In the genomic region with DNA sequence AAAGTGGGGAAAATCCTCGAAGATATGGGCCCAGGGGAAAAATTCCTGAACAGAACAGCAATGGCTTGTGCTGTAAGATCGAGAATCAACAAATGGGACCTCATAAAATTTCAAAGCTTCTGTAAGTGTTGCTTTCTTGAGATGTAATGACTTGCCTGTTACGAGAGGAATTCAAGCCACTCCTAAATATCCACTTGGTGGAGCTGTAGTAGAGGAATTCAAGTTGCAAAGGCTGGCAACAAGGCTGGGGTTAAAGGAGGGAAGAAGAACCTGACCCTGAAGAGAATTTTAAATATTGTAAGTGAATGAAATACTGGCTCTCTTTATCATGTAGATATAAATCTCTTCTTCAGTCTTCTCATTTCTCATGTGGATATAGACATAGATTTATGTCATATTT, we compare ENCODE assay signal across 23 mouse cellular contexts.
DNase-seq lines count a peak whose midpoint lies in the region; ATAC-seq and TF ChIP-seq lines count a peak whose summit lies in the region.
"Had no signal": no experiment of that assay in that cellular context is flagged by ENCODE, and none has a peak within 500 bp of the region (broad histone marks: within the 10 kb centered on the region; RNA-seq: fewer than 3 reads in every experiment).

No protein-coding gene starts in this region.

- no peak overlapping the region for H3K9ac ChIP-seq in kidney, postnatal 0 days (ENCODE audit: low read depth, low read length)
- H3K9ac ChIP-seq in midbrain, postnatal 0 days (replicated peaks; ENCODE audit: low read length, poor library complexity, severe bottlenecking): no peak overlapping the region
- H3K9ac ChIP-seq: embryonic facial prominence, embryonic 13.5 days; forebrain, embryonic 15.5 days; heart, embryonic 12.5 days; midbrain, embryonic 12.5 days; neural tube, embryonic 12.5 days had no signal

- H3K4me3 ChIP-seq in gastrocnemius, adult 2 months: no peak overlapping the region
- H3K4me3 ChIP-seq in kidney, postnatal 0 days (replicated peaks; ENCODE audit: low read depth, low read length): no peak overlapping the region
- no peak overlapping the region for H3K4me3 ChIP-seq in midbrain, postnatal 0 days (ENCODE audit: low read depth, low read length)
- H3K4me3 ChIP-seq: embryonic facial prominence, embryonic 13.5 days; forebrain, embryonic 15.5 days; heart, embryonic 12.5 days; midbrain, embryonic 12.5 days; neural tube, embryonic 12.5 days had no signal

- no peaks in the 10 kb centered on the region for H3K4me1 ChIP-seq in kidney, postnatal 0 days (replicated peaks; ENCODE audit: insufficient read depth, low read length)
- no peaks in the 10 kb centered on the region for H3K4me1 ChIP-seq in midbrain, postnatal 0 days (ENCODE audit: insufficient read depth, low read length)
- H3K4me1 ChIP-seq: embryonic facial prominence, embryonic 13.5 days; forebrain, embryonic 15.5 days; heart, embryonic 12.5 days; midbrain, embryonic 12.5 days; neural tube, embryonic 12.5 days had no signal

- 26% methylated on average over 3 of the region's 3 CpGs for WGBS in kidney, postnatal 0 days
- 55% methylated on average over 3 of the region's 3 CpGs for WGBS in midbrain, postnatal 0 days

- no peaks in the 10 kb centered on the region for H3K27me3 ChIP-seq in kidney, postnatal 0 days (ENCODE audit: insufficient read depth, low read length)
- H3K27me3 ChIP-seq in midbrain, postnatal 0 days (ENCODE audit: insufficient read depth, low read length): no peaks in the 10 kb centered on the region
- H3K27me3 ChIP-seq: embryonic facial prominence, embryonic 13.5 days; forebrain, embryonic 15.5 days; heart, embryonic 12.5 days; midbrain, embryonic 12.5 days; neural tube, embryonic 12.5 days had no signal

- no peak for ATAC-seq in kidney, postnatal 0 days (replicated peaks; ENCODE audit: low FRiP score, low read depth)
- no peak for ATAC-seq in midbrain, postnatal 0 days (ENCODE audit: low FRiP score)
- ATAC-seq: forebrain, embryonic 15.5 days; hindbrain, postnatal 0 days; intestine, postnatal 0 days had no signal

- H3K9me3 ChIP-seq in kidney, postnatal 0 days (replicated peaks; ENCODE audit: low read length): no peaks in the 10 kb centered on the region
- no peaks in the 10 kb centered on the region for H3K9me3 ChIP-seq in midbrain, postnatal 0 days (ENCODE audit: low read length)
- H3K9me3 ChIP-seq: embryonic facial prominence, embryonic 13.5 days; forebrain, embryonic 15.5 days; heart, embryonic 12.5 days; midbrain, embryonic 12.5 days; neural tube, embryonic 12.5 days had no signal

- TF ChIP-seq CTCF in gastrocnemius, adult 2 months (IDR thresholded peaks at IDR 0.05): peak; percentile 24; the same call in 1 of the 2 replicates
- peak; percentile 41; the same call in 1 of the 2 replicates for TF ChIP-seq CTCF in kidney, postnatal 0 days (IDR thresholded peaks at IDR 0.05; ENCODE audit: low read depth)
- TF ChIP-seq CTCF in midbrain, postnatal 0 days (IDR thresholded peaks at IDR 0.05): no peak

- no peaks in the 10 kb centered on the region for H3K36me3 ChIP-seq in kidney, postnatal 0 days (ENCODE audit: insufficient read depth, low read length)
- no peaks in the 10 kb centered on the region for H3K36me3 ChIP-seq in midbrain, postnatal 0 days (ENCODE audit: insufficient read depth, low read length)
- H3K36me3 ChIP-seq: embryonic facial prominence, embryonic 13.5 days; forebrain, embryonic 15.5 days; heart, embryonic 12.5 days; midbrain, embryonic 12.5 days; neural tube, embryonic 12.5 days had no signal

- DNase-seq in gastrocnemius, adult 2 months: no peak
- no peak for DNase-seq in gastrocnemius, postnatal 25 days
- DNase-seq in kidney, postnatal 0 days (ENCODE audit: low spot score): no peak
- DNase-seq in kidney, postnatal 36 days: no peak
- DNase-seq in ES-CJ7 (ENCODE audit: low read depth, low spot score): peak; percentile 43
- peak; percentile 31 for DNase-seq in ZHBTc4 (ENCODE audit: low read depth, low spot score)
- no peak for DNase-seq in layer of hippocampus, postnatal 36 days
- no peak for DNase-seq in midbrain, postnatal 0 days (ENCODE audit: low spot score)
- DNase-seq: adrenal gland, postnatal 36 days; B cell, adult 2 months; cerebellum, adult 2 months; gastrocnemius, postnatal 36 days; kidney, postnatal 25 days; left cerebral cortex, postnatal 4 days; liver; thymus, postnatal 36 days had no signal

- H3K27ac ChIP-seq in gastrocnemius, adult 2 months: no peak overlapping the region
- H3K27ac ChIP-seq in kidney, postnatal 0 days: no peak overlapping the region
- no peak overlapping the region for H3K27ac ChIP-seq in midbrain, postnatal 0 days (ENCODE audit: low read depth, low read length)
- H3K27ac ChIP-seq: embryonic facial prominence, embryonic 13.5 days; forebrain, embryonic 15.5 days; hindbrain, postnatal 0 days; midbrain, embryonic 12.5 days; neural tube, embryonic 12.5 days had no signal

- H3K4me2 ChIP-seq in kidney, postnatal 0 days (ENCODE audit: low read length): no peak overlapping the region
- no peak overlapping the region for H3K4me2 ChIP-seq in midbrain, postnatal 0 days (ENCODE audit: low read depth, low read length, poor library complexity, severe bottlenecking)
- H3K4me2 ChIP-seq: embryonic facial prominence, embryonic 13.5 days; forebrain, embryonic 15.5 days; heart, embryonic 12.5 days; midbrain, embryonic 12.5 days; neural tube, embryonic 12.5 days had no signal

- intact Hi-C loops in gastrocnemius, adult 2 months (cut with DNase I): no loop called here

Comparison
In these comparisons a context has a peak if more than half of its experiments do, and no peak if none do; other contexts are left out.
1. DNase-seq: peak in ES-CJ7 (single experiment) and ZHBTc4 (single experiment); none in gastrocnemius, adult 2 months (single experiment), gastrocnemius, postnatal 25 days (single experiment), kidney, postnatal 0 days (single experiment), kidney, postnatal 36 days (0 of 2), layer of hippocampus, postnatal 36 days (0 of 2) and midbrain, postnatal 0 days (single experiment).